Mouse (Mus musculus): ENCODE data around the gene BC035044.
"Not testable (repeated sequence)": the region's sequence is repeated elsewhere in the genome, so short reads cannot be mapped to it uniquely, and the experiment has no call there.

The BC035044 gene

DNA sequence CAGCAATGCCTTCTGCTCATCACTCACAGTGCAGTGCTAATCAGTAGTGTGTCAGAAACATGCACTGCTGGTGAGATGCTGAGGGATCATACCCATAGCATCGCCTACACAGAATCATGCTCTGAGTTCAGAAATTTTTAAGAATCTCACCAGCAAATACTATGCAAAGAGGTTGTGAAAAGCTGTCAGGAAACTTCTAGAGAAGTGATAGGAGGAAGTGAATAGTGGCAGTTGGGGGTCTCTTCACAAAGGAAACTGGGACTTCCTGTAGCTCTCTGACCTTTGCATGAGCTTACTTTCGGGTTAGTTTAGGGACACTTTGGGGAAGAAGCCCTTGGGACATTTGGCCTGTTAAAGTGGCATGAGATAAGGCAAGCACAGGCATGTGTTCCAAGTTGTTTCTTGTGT, at the start of gene BC035044:
Gene BC035044, minus strand, starts transcription at position 179 of the 408 bp plus-strand sequence.
- DNase-seq (ENCODE audit: low spot score in 2 of 2): peak; percentile 27 to 63

DNA sequence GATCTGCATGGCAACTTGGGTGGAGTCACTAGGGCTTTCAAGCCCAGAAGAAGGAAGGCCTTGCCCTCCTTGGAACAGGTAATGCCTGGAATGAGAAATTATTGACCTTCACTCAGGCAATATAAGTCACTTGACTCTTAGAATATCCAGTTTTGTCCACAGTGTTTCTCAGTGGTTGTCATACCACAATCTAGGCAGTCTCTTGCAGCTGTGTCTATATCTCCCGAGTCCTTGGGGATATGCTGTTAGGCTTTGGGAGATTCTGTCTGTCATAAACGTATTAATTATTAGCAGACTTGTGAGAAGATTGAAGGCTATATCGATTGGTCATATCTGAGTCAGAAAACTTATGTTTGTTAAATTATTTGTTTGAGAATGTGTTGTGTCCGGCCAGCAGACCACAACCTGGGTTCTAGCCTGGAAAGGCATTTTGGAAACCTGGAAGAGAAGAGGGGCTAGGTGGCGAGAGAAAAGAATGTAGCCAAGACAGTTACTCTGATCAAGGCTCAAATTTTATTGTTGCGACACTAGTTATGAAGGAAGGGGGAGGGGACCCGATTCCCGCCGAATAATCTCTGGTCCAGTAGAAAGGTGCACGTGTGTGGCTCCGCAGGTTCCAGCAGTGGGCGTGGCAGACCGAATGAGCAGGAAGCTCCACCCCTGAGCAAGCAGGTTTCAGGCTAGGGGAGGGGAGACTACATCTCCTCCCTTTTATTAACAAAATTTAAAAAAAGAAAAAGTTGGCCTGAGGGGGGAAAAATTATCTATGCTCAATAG, 45.2 kb upstream of the BC035044 start:
- DNase-seq (ENCODE audit: low spot score in 2 of 2): not testable (repeated sequence)

DNA sequence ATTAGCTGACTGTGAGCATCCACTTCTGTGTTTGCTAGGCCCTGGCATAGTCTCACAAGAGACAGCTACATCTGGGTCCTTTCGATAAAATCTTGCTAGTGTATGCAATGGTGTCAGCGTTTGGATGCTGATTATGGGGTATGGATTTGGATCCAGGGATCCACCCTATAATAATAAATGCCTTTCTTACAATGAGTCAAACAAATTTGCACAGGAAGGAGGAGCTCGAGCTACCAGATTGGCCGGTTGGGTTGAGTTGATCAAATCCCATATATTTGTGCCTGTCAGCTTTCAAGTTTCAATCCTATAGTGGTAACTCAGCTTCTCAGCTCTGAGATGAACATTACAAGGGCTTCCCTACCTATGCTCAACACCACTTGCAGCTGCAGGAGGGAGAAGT, 43.2 kb upstream of the BC035044 start, which contains the start of gene Clec2g:
Gene Clec2g, plus strand, starts transcription at position 301 of the 400 bp plus-strand sequence.
- DNase-seq (ENCODE audit: low spot score in 2 of 2): not testable (repeated sequence)

DNA sequence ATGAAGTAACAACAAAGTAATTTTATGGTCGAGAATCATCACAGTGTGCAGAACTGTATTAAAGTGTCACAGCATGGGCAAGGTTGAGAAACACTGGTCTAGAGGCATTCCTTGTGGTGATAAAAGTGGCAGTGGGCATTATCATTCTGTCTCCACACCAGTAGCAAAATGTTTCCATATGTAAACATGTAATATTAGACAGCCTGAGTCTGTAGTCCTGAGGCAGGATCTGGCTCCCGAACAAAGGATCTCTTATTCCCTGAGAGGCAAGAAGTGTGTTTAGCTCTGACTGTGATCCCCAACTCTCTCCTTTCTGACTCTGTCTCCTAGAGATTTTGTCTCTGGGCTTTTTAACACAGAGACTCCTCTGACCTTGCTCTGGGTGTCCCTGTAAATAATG, 42.1 kb upstream of the BC035044 start:
- DNase-seq (ENCODE audit: low spot score in 2 of 2): no peak

DNA sequence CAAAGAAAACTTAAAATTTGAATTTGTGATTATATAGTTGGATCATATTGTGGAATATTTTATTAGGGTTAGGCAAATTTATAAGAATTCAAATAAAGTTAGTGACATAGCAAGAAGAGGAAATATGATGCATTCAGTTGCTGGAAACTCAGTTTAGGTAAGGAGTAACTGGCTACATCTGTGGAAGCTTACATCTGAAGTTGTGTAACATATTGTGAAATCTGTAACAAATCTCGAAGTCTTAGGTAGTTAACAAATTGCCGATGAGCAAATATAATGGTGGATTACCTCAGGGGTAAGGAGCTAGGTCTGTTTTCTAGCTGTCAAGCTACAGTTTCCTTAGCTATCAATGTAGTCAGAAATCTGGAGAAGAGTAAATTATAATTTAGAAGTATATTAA, 26.4 kb upstream of the BC035044 start:
- no peak for DNase-seq (ENCODE audit: low spot score in 2 of 2)

DNA sequence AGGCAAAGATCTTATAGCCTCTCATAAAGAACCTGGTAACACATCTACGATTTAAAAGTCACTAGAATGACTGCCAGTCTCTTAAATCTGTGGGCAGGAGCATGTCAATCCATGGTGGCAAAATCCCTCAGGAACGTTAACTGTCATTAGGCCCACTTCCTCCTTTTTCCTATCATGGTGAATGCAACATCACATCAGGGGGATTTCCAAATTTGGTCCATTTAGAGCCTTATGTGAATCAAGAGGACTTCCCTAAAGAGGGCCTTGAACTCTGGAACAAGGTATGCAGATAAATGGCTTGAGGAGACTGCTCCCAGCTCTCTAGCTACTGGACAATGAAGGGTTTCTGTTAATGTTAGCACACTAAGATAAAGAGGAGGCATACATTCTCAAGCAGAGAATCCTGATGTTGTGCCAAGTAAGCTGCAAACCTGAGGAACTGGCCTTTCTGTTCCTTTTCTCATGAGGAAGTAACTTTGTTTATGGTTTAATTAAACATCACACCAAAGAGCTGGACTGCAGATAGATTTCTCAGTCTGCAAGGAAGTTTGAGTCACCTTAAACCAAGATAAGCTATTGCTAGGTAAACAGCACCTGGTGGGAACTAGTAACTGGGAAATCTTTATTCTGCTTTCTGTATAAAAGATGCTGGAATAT, 22.8 kb upstream of the BC035044 start:
- DNase-seq (ENCODE audit: low spot score in 2 of 2): no peak

DNA sequence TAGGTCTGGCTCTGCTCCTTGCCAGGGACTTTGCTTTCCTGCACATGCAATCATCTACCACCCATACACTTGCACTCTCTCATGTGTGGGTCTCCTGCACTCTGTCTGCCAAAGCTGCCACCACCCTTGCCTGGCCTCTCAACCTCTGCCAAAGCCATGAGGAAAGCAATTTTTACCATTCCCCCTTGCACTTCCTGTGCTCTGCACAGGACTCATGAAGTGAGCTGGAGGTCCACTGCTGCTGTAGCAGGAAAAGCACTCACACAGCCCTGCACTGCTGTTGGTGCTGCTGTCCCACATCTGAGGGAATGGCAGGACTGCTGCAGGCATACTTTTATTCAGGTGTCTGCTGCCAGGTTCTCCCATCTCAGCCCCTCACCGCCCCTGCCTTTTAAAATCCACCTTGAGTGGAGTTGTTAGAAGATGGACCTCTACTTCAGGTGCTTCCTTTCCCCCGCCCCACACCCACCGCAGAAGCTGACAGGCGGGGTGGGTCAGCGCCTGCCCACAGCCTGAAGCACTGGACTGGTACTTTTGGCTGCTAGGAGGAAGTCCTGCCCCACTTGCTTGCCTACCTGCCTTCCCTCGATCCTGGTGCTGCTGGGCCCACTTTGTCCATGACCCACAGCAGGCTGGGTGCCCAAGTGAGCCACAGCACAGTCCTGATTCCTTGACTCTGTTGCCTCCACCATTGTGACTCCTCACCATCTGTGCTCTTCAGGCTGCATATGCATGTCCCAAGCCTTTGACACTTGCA, 10.0 kb upstream of the BC035044 start:
- DNase-seq (ENCODE audit: low spot score in 2 of 2): not testable (repeated sequence)

DNA sequence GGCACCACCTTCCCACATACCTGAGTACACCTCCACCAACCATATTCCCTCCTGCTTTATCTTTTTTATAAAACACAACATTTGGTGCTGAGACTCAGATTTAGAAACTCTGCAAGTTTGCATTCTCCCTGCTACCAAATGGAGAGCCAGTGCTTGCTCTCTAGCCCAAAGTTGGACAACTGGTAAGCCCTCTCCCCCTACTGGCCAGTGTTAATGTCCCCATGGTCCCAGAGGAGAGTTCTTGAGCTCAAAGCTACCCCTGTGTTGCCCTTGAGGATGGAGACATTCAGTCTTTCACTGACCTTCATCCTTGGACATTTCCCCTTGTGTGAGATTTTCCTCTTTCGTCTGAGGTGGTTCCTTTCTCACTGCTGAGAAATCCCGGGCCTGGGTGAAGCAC, 9.1 kb upstream of the BC035044 start:
- no peak for DNase-seq (ENCODE audit: low spot score in 2 of 2)

DNA sequence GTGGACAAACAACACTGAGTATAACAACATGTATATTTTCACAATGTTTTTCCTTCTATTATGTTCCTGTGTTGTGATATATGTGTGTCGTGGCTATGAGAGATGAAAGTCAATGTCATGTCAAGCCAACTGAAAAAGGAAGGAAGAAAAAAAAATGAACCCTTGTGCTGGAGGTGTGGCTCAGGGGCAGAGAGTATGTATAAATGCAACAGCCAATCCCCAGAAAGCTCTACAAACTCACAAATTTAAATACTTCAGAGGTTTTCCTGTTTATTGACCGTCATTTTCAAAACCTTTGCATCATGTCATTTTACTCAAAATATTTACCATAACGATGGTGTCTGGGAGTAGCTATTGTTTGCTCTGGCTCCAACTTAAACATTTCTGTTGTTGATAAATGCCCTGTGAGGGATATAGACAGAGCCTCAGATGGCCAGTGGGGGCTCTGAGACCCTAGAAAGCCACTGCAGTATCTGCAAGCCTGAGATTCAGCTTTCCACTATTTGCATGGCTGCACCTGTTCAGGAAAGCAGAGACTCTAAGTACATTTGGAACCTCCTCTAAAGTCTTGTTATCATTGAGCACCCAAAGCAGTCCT, 4.6 kb upstream of the BC035044 start:
- no peak for DNase-seq (ENCODE audit: low spot score in 2 of 2)

DNA sequence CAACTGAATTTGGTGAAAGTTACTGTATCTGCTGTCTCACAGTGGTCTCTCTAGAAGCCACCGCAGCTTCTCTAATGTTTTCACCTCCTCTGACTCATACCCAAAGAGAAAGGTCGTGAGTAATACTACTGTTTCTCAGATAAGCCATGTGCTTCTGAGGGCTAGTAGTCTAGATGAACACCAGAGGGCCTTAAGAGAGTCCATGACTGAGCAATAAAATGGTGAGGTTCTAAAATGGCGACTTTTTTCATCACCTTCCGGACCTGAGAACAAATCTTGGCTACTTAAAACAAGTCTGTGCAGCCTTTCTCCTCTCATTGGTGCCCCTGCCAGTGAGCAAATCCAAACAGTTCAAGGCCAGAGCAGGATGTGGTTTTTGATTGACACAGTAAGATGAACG, 2.1 kb downstream of the BC035044 start:
- DNase-seq (ENCODE audit: low spot score in 2 of 2): no peak

DNA sequence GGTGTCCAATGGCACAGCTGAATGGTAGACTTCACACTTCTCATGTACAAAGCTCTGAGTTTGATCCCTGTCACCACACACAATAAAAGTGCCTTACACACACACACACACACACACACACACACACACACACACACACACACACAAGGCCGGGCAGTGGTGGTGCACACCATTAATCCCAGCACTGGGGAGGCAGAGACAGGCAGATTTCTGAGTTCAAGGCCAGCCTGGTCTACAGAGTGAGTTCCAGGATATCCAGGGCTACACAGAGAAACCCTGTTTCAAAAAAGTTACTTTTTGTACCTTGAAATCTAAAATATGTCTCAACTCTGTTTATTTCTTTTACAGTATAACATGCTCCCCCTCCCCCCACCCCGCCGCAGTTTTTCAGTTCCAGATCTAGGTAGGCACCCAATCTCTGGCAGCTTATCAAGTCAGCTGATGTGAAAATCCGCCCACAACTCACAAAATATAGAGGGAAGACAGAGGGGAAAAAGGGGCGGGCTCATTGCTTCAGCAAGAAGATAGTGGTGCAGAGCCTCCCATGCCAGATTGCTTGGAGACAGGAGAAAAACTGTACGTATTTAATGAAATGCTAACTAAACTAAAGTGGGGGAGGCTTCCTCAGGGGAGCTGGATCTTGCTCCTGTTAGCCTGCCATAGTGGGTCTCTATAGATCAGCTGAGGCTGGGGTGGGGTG, 3.7 kb downstream of the BC035044 start, which contains the start of gene Clec2i:
Gene Clec2i, plus strand, starts transcription at position 498 of the 700 bp plus-strand sequence.
- peak in 1 of 2 experiments; percentile 18 for DNase-seq (ENCODE audit: low spot score in 2 of 2)

DNA sequence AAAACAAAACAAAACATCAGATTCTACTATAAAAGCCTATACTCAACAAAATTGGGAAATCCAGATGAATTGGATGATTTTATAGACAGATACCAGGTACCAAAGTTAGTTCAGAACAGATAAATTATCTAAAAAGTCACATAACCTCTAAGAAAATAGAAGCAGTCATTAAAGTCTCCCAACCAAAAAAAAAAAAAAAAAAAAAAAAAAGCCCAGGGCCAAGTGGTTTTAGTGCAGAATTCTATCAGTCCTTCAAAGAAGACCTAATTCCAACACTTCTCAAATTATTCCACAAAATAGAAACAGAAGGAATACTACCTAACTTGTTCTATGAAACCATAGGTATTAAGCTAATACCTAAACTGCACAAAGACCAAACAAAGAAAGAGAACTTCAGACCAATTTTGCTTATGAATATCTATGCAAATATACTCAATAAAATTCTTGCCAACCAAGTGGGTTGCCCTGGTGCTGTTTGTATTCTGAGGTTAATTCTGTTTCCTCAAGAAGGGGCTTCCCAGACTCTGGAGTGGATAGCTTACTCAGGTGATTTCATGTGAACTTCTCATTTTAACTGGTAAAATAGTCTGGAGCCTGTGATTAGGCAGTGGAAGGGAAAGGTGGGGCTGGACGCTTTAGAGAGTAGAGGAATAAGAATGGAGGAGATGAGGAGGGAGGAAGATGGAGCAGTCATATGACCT, 18.9 kb downstream of the BC035044 start:
- DNase-seq (ENCODE audit: low spot score in 2 of 2): no peak

DNA sequence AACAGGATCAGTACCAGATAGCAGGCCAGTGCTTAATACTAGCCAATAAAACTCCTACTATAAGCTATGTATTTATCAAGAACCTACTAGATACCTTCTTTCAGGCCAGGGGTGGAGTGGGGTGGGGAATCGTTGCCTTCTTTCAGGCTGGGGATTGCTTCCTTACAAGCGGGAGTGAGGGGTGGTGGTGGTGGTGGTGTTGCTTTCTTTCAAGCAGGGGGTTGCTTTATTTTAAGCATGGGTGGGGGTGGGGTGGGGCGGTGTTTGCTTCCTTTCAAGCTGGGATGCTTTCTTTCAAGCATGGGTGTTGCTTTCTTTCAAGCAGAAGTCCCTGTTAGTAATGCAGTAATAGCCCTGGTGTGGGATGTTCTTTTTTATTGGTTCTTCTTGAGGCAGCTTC, 22.1 kb downstream of the BC035044 start:
- no peak for DNase-seq (ENCODE audit: low spot score in 2 of 2)

DNA sequence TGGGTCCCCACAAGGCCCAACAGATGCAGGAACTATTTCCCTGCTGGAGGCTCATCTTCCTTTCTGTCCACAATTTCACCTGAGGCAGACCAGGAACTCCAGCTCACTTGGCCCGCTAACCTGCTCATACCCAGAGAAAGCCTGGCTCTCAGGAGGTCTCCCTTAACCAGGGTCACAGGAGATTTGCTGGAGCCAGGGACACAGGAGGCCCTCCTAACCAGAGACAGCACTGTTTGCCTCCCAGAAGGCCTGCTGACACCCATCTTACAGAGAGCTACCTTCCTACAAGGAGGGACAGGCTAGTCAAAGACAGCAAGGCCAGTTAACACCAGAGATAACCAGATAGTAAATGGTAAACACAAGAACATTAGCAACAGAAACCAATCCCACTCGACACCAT, 33.0 kb downstream of the BC035044 start:
- no peak for DNase-seq (ENCODE audit: low spot score in 2 of 2)

DNA sequence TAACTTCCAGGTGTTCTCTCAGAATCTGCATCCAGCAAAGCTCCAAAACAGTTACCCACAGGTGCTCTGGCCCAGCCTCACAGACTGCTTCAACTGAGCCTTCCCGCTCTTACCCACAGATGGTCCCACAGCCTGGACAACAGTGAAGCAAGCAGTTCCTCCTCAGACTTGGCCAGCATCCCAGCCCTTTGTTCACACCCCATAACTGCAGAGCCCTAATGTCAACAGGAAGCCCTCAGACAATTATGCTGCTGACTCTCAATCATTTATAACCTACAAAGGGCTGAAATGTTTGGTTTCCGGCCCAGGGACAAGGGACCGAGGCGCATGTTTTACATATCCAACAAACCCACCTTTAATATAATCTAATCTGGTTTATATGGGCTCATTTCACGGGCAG, 34.7 kb downstream of the BC035044 start:
- peak in 1 of 2 experiments; percentile 65 for DNase-seq (ENCODE audit: low spot score in 2 of 2)

DNA sequence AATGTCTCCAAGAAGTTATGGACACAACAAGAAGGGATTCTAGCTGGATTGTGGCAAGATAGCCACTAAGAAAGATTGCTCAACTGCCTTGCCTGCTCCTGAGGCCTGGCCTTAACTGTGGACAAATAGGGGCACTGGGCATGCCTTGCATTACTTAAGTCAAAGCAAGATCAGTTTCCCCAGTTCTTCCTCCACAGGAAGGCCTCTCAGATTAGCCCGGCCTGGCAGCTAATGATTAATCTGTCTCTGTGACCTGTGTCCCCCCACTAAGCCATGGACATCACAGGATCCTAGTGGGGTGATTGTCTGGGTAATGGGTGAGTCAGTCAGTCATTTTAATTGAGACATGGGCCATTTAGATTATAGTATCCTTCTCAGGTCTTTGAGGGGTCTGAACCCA, 35.4 kb downstream of the BC035044 start:
- peak in 1 of 2 experiments; percentile 62 for DNase-seq (ENCODE audit: low spot score in 2 of 2)

DNA sequence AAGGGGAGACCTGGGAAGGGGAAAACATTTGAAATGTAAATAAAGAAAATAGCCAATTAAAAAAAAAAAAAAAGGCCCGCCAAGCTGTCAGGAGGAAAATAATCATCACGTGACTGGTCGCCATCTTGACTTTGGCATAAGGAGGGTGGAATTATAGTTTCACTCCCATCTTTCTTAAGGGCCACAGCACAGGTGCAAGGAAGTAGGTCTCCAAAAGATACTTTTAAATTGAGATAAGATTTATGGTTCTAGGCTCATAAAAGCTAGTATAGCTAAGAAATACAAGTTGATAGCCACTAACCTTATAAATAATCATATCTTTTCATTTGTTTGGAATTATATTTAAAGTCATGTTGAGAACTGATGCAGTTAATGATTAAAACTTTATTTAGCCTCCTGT, 36.0 kb downstream of the BC035044 start:
- DNase-seq (ENCODE audit: low spot score in 2 of 2): no peak

DNA sequence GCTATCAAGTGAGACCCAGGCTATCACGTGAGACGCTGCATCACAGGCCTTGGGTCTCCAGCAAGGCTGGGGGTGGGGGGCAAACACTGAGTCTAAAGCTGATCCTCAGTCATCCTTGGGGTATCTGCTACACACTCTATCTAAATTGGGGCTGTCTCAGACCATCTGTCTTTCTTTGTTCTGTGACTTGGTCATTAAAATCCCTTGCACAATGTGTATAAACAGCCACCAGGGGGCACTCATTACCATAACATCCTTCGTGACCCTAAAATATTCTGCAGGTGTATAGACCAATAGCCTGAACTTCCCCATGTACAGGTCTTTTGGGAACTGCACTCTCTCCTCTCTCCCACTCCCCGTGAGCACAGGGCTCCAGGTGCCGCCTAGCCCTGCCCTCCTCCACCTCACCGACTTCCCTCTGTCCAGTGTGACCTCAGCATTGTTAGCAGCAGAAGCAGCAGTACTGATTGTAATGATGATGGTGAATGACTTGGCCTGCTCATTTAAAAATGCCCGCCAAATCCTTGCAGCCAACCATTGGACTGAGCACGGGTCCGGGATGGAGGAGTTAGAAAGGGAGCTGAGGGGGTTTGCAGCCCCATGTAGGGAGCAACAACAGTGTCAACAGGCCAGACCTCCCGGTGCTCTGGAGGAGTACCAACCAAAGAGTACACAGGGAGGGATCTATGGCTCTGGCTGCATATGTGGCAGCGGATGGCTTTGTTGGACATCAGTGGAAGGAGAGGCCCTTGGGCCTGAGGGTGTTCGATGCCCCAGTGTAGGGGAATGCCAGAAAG, 36.7 kb downstream of the BC035044 start:
- peak; percentile 67 to 87 for DNase-seq (ENCODE audit: low spot score in 2 of 2)

DNA sequence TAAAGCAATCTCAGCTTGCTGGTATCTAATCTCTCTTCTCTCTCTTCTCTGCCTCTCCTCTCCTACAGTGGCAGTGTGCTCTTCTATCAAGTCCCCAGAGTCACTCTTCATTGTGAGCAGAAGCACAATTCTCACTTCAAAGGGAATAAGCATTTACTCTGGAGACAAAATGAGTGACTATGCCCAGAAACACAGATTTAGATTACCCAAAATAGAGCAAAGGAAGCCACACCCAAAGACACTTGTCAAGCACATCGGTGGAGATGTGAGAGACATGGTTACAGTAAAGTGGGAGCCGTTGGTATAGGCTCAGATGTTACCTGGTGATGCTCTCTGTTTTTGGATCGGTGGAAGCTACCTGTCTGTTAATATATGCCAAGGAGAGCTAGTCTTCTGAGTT, 38.2 kb downstream of the BC035044 start:
- no peak for DNase-seq (ENCODE audit: low spot score in 2 of 2)

DNA sequence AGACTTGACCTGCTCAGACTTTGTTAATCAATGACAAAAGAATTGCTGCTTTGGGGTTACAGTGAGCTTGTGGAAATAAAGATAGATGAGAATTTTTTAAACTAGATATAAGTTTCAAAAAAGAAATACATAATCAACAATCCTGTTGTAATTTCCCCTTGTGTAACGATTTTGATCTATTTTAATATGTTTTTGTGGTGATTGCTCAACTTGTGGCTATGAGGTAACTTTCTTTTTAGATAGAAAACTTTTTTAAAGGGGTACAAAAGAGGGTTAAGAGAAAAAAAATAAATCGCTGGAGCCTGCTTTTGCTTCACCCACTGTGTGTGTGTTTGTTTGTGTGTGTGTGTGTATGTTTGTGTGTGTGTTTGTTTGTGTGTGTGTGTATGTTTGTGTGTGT, 39.8 kb downstream of the BC035044 start:
- no peak for DNase-seq (ENCODE audit: low spot score in 2 of 2)

Measured in spleen, postnatal 4 days (tissue).